Mouse (Mus musculus): ENCODE data around the gene Tenm4.

- TF ChIP-seq ZC3H11A (IDR thresholded peaks at IDR 0.05; ENCODE audit: borderline replicate concordance, low read depth, low read length) (no peak), HCFC1 (IDR thresholded peaks at IDR 0.05; ENCODE audit: borderline replicate concordance, insufficient read depth, low read length) (no peak), ZNF384 (IDR thresholded peaks at IDR 0.05; ENCODE audit: low read depth, low read length) (no peak), MAFK (IDR thresholded peaks at IDR 0.05; ENCODE audit: insufficient read depth, low read depth, low read length) (no peak), CHD2 (IDR thresholded peaks at IDR 0.05; ENCODE audit: low read depth, low read length) (no peak)
These were observed 250.0 kb downstream of the Tenm4 start for GRCm38 (mm10) chr7:96420926-96421605.
